Mouse (Mus musculus): ENCODE data around the gene Srd5a2. TPM values are rescaled to one million over a fixed set of nuclear protein-coding genes. Genes with fewer than 3 reads are reported as not detected.

Srd5a2 gene
- polyA plus RNA-seq, 1 experiment from 2014 or later: 0.09 TPM

DNA sequence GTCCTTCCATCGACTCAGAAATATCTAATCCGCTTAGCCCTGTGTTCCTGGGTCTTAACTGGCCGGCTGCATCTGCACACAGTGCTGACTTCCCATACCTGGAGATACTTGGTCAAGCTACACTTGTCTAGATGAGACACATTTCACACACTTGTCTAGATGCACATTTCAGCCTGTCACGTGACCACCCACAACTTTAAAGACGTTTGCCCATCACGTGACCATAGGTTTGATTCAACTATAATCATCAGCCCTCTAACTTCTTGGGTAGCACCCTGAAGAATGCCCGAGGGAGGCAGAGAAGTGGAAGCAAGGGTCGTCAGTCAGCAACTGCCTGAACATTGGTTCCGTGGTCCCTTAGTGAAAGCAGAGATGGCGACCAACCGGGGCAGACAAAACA is 75.1 kb downstream of the Srd5a2 start:
- WGBS: 88% methylated on average over 11 of the region's 11 CpGs

DNA sequence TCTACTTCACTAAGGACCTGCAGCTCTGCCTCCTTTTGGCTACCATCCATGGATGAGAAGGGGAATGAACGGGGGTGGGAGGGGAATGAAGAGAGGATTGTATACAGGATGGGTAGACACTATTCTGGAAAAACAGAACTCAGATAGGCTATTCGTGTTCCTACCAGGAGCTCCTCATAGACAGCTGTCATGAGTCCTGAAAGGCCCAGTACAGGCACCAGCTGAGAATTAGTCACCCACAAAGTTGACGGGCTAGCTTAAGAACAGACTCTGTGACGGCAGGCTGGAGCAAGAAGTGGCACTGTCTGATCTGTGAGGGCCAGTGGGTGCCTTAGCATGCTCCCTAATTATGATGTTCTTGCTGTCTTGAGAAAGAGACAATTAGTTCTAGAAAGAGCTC is 76.4 kb downstream of the Srd5a2 start:
- Histone ChIP-seq H3K4me1 (replicated peaks) (no peaks in the 10 kb centered on the region), H3K9me3 (no peaks in the 10 kb centered on the region), H3K27ac (replicated peaks) (no peak overlapping the region), H3K27me3 (no peaks in the 10 kb centered on the region), H3K9ac (no peak overlapping the region), H3K4me3 (no peak overlapping the region), H3K36me3 (no peaks in the 10 kb centered on the region), H3K4me2 (no peak overlapping the region)
- 77% methylated on average over 4 of the region's 4 CpGs for WGBS
- ATAC-seq (ENCODE audit: low FRiP score, low read depth): no peak

More for the DNA sequence above, 75.1 kb downstream of the Srd5a2 start:
- H3K27me3 ChIP-seq: no peaks in the 10 kb centered on the region
- H3K9me3 ChIP-seq: no peaks in the 10 kb centered on the region
- H3K36me3 ChIP-seq: no peaks in the 10 kb centered on the region
- no peak overlapping the region for H3K4me3 ChIP-seq
- no peak overlapping the region for H3K27ac ChIP-seq (replicated peaks)
- H3K4me1 ChIP-seq (replicated peaks): no peaks in the 10 kb centered on the region
- ATAC-seq (ENCODE audit: low FRiP score, low read depth): no peak
- H3K9ac ChIP-seq: no peak overlapping the region
- no peak overlapping the region for H3K4me2 ChIP-seq

DNA sequence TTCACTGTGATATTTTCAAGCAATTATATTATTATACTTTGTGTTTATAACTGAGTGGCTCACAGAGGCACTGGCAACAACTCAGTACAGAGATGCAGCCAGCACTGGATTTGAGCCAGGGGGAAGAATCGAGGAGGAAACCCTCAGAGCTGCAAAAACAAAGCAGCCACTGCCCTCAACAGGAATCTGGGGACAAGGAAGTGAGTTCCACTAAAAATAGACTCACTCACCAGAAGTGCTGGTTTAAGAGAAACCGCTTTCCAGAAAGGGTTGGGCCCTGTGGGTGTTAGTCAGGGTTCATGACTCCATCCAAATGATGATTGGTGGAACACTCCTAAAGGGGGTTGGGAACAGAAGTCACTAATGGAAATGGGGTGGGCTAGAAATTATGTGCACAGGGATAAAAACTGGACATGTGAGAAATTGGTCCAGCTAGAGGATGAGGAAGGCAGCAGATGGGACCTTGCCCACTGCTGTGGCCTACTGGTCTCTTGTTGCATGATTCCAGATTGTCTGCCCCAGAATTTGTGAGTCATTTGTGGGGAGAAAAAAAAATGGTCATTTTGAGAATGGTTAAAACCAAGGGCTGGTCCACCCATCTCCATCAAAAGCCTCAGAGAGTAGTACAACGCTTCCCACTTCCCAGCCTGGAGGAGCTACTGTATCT is 77.2 kb downstream of the Srd5a2 start:
- no peak for ATAC-seq (ENCODE audit: low FRiP score, low read depth)
- no peak overlapping the region for H3K4me2 ChIP-seq
- H3K27me3 ChIP-seq: no peaks in the 10 kb centered on the region
- no peak overlapping the region for H3K4me3 ChIP-seq
- H3K4me1 ChIP-seq (replicated peaks): no peaks in the 10 kb centered on the region
- no peak overlapping the region for H3K27ac ChIP-seq (replicated peaks)
- H3K9ac ChIP-seq: no peak overlapping the region
- H3K36me3 ChIP-seq: no peaks in the 10 kb centered on the region
- WGBS: 69% methylated on average over 3 of the region's 3 CpGs
- H3K9me3 ChIP-seq: no peaks in the 10 kb centered on the region

Other genes with a start within 250 kb of the Srd5a2 start
- gene Ehd3, start 243.8 kb downstream of the Srd5a2 start, polyA plus RNA-seq (2015; fragmentation: Nextera tagmentation; extraction: Ambion mirVana): 20.3 and 26.9 TPM in 2 replicates
- 0.29 and 0.32 TPM in 2 replicates for gene Xdh, start 97.7 kb downstream of the Srd5a2 start, polyA plus RNA-seq (2015; fragmentation: Nextera tagmentation; extraction: Ambion mirVana)
- 51.1 and 51.6 TPM in 2 replicates for gene Memo1, start 247.6 kb upstream of the Srd5a2 start, polyA plus RNA-seq (2015; fragmentation: Nextera tagmentation; extraction: Ambion mirVana)